Mouse (Mus musculus) heart, embryonic 14.5 days (tissue): ENCODE measurements around the gene Ripor2. TPM values are rescaled to one million over a fixed set of nuclear protein-coding genes. Genes with fewer than 3 reads are reported as not detected.
A peak's percentile ranks its signal among the peaks of the same experiment; 100 is the strongest.

Experiments used
- ATAC-seq: fragments of 200-750 bp; cut with Nextera tagmentation; 2 replicates; pipeline ENCODE4 v1.8.0; 2017; ENCODE audit warnings: low read depth, moderate TSS enrichment; ENCODE audit not compliant: insufficient number of reproducible peaks, insufficient read depth, low FRiP score
- H3K27ac ChIP-seq, 2 experiments: fragments of 200-500 bp in 1 of 2; fragments of 300-500 bp in 1 of 2; sonication (generic) in 1 of 2; replicated peaks in 1 of 2; 2 replicates each; pipeline ENCODE4 v1.5.1; 2012 to 2014; ENCODE audit warnings: low read depth in 2 of 2, low read length in 2 of 2, control low read depth in 1 of 2, mild to moderate bottlenecking in 1 of 2, mixed read lengths in 1 of 2; ENCODE audit not compliant: control insufficient read depth in 1 of 2, insufficient read depth in 1 of 2
- H3K27me3 ChIP-seq: fragments of 300-500 bp; sonication (generic); 2 replicates; pipeline ENCODE4 v1.6.1; 2014; ENCODE audit warnings: mild to moderate bottlenecking, low read length, control low read depth; ENCODE audit not compliant: control insufficient read depth, insufficient read depth
- H3K36me3 ChIP-seq: fragments of 300-500 bp; sonication (generic); 2 replicates; pipeline ENCODE4 v1.6.1; 2014; ENCODE audit warnings: mild to moderate bottlenecking, control low read depth, low read length, mixed read lengths; ENCODE audit not compliant: control insufficient read depth, insufficient read depth
- H3K4me1 ChIP-seq, 2 experiments: fragments of 200-500 bp in 1 of 2; fragments of 300-500 bp in 1 of 2; sonication (generic) in 1 of 2; 2 replicates each; pipeline ENCODE4 v1.6.1; 2012 to 2014; ENCODE audit warnings: low read length in 2 of 2, control low read depth in 1 of 2, mixed read lengths in 1 of 2; ENCODE audit not compliant: control insufficient read depth in 2 of 2, insufficient read depth in 2 of 2
- H3K4me2 ChIP-seq: fragments of 300-500 bp; sonication (generic); 2 replicates; pipeline ENCODE4 v1.6.1; 2014; ENCODE audit warnings: mild to moderate bottlenecking, low read length
- H3K4me3 ChIP-seq, 2 experiments: fragments of 200-500 bp in 1 of 2; fragments of 300-500 bp in 1 of 2; sonication (generic) in 1 of 2; 2 replicates each; pipeline ENCODE4 v1.5.1; 2012 to 2014; ENCODE audit warnings: low read length in 2 of 2, mild to moderate bottlenecking in 2 of 2, control low read depth in 1 of 2, low read depth in 1 of 2, moderate library complexity in 1 of 2; ENCODE audit not compliant: control insufficient read depth in 1 of 2, insufficient read depth in 1 of 2
- H3K9ac ChIP-seq: fragments of 300-500 bp; sonication (generic); 2 replicates; pipeline ENCODE4 v1.6.1; 2014; ENCODE audit warnings: mild to moderate bottlenecking, low read length
- H3K9me3 ChIP-seq: fragments of 300-500 bp; sonication (generic); 2 replicates; pipeline ENCODE4 v1.6.1; 2016; ENCODE audit warnings: low read length, control low read depth; ENCODE audit not compliant: control insufficient read depth
- WGBS: fragments of 180-500 bp; shearing (Covaris S2); extraction: QIAGEN DNeasy Blood & Tissue Kit; methylation state at CpG from one replicate; pipeline ENCODE4 v1.1.7; 2014; 5-methylcytosine and 5-hydroxymethylcytosine counted together
- polyA plus RNA-seq: library from polyadenylated mRNA; unstranded; fragments of >200 nt; fragmentation: Nextera tagmentation; extraction: Ambion mirVana; gene quantifications from 2 replicates; pipeline ENCODE4 v1.2.1, GENCODE M21; 2014

Gene Ripor2
- polyA plus RNA-seq, 1 experiment from 2014 or later: 13.1 TPM

DNA sequence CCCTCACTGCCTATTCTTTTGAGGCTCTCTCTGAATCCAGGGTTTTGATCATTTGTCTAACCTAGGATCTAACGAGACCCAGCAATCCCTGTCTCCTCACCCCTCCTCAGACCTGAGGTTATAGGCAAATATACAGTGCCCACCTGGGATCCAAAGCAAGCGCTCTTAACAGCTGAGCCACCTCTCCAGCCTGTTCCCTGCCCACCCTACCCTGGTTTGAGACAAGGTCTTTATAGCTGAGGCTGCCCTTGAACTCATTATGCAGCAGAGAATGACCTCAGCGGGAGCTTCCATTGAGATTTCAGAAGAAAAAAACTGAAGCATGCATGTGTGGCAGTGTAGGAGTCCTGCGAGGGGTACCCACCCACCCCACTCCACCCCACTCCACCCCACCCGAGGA is 152.5 kb downstream of the Ripor2 start:
- 85% methylated on average over 5 of the region's 5 CpGs for WGBS
- H3K9me3 ChIP-seq: no peaks in the 10 kb centered on the region
- no peaks in the 10 kb centered on the region for H3K27me3 ChIP-seq
- no peak overlapping the region for H3K4me2 ChIP-seq
- no peak for ATAC-seq
- H3K36me3 ChIP-seq: peaks cover 31% of the 10 kb centered on the region
- H3K4me3 ChIP-seq: no peak overlapping the region
- peaks cover 2 to 15% of the 10 kb centered on the region in 2 experiments; a peak in 3 of 4 replicates for H3K4me1 ChIP-seq
- H3K9ac ChIP-seq: no peak overlapping the region
- peak overlapping the region in 1 of 2 experiments; percentile 47; a peak in 1 of 4 replicates for H3K27ac ChIP-seq

- Histone ChIP-seq H3K4me1 (peaks cover 2 to 15% of the 10 kb centered on the region in 2 experiments; a peak in 3 of 4 replicates), H3K36me3 (peaks cover 29% of the 10 kb centered on the region), H3K27me3 (no peaks in the 10 kb centered on the region), H3K9me3 (no peaks in the 10 kb centered on the region), H3K27ac (peak overlapping the region; percentile 57 to 75; a peak in 3 of 4 replicates), H3K4me2 (no peak overlapping the region), H3K4me3 (no peak overlapping the region), H3K9ac (no peak overlapping the region)
- ATAC-seq: 0 out of 2 replicates have a peak, but pooled peaks have one; percentile 39
- 33% methylated on average over 6 of the region's 6 CpGs for WGBS
These were observed 153.7 kb downstream of the Ripor2 start for GRCm38 (mm10) chr13:24735608-24736131.

DNA sequence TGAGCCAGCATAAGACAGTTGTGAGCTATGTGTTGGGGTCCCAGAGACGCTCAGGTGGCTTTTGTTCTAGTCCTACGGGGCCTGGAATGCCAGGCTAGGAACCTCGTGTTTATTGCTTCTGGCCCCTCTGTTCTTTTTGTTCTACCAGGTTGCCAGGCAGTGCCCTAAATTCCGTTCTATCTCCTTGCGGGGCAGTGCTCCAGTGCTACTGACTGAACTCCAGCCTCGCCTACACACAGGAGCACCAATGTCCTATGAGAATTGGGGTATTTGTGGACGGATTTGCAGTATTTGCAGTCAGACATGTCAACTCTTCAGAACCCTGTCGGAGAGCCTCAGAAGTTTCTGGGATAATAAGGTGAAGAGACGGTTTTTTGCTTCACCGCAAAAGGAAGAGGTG is 159.0 kb downstream of the Ripor2 start, which contains the start of gene Armh2:
TSS of gene Armh2 (plus strand) at position 205 of the 400 bp plus-strand sequence.
- no peak for ATAC-seq
- H3K27me3 ChIP-seq: no peaks in the 10 kb centered on the region

GRCm38 (mm10) chr13:24747823-24748222 is 165.8 kb downstream of the Ripor2 start:
- peak overlapping the region; percentile 32 to 77; a peak in 3 of 4 replicates for H3K27ac ChIP-seq
- H3K27me3 ChIP-seq: no peaks in the 10 kb centered on the region
- no peaks in the 10 kb centered on the region for H3K9me3 ChIP-seq
- no peak overlapping the region for H3K4me3 ChIP-seq
- no peak overlapping the region for H3K9ac ChIP-seq
- 0 out of 2 replicates have a peak, but pooled peaks have one; percentile 54 for ATAC-seq
- H3K4me2 ChIP-seq: no peak overlapping the region
- WGBS: 53% methylated on average over 3 of the region's 3 CpGs
- H3K36me3 ChIP-seq: peaks cover 32% of the 10 kb centered on the region
- H3K4me1 ChIP-seq: peaks cover 2 to 14% of the 10 kb centered on the region in 2 experiments; a peak in 2 of 4 replicates

More for the DNA sequence above, 159.0 kb downstream of the Ripor2 start, which contains the start of gene Armh2:
- Histone ChIP-seq H3K4me1 (peaks cover 0 to 2% of the 10 kb centered on the region in 2 experiments; a peak in 2 of 4 replicates), H3K4me3 (no peak within 1 kb of the TSS), H3K9me3 (no peaks in the 10 kb centered on the region), H3K4me2 (no peak within 1 kb of the TSS), H3K36me3 (no peaks in the 10 kb centered on the region), H3K9ac (no peak within 1 kb of the TSS), H3K27ac (no peak within 1 kb of the TSS)
- 86% methylated on average over 10 of the region's 10 CpGs for WGBS

- Histone ChIP-seq H3K9ac (no peak overlapping the region), H3K27ac (no peak overlapping the region), H3K27me3 (no peaks in the 10 kb centered on the region), H3K4me3 (no peak overlapping the region), H3K4me2 (no peak overlapping the region), H3K4me1 (peaks cover 2 to 14% of the 10 kb centered on the region in 2 experiments; a peak in 2 of 4 replicates), H3K9me3 (no peaks in the 10 kb centered on the region), H3K36me3 (peaks cover 60% of the 10 kb centered on the region)
- ATAC-seq: no peak
- 87% methylated on average over 8 of the region's 8 CpGs for WGBS
These were observed 168.8 kb downstream of the Ripor2 start for GRCm38 (mm10) chr13:24750807-24751206.

DNA sequence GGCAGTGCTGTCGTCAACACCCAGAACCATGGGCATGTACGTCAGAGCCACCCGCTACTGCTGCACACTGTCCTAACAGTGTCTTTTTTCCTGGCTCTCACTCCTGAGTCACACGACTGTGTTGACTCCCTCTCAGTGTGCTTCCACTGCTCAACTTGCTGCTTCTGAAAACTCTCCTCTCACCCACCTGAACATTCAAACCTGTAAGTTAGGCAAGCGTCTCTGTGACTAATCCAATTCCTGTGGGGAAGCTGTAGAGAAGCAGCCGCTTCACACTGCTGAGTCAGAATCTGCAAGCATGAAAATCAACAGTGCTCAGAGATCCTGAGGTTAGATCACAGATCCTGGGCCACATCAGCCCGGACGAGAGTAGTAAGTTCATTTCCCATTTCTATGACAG is 169.4 kb downstream of the Ripor2 start:
- Histone ChIP-seq H3K4me2 (no peak overlapping the region), H3K27ac (no peak overlapping the region), H3K36me3 (peaks cover 66% of the 10 kb centered on the region), H3K4me3 (no peak overlapping the region), H3K9ac (no peak overlapping the region), H3K9me3 (no peaks in the 10 kb centered on the region), H3K4me1 (peaks cover 2 to 14% of the 10 kb centered on the region in 2 experiments; a peak in 2 of 4 replicates), H3K27me3 (no peaks in the 10 kb centered on the region)
- 87% methylated on average over 8 of the region's 8 CpGs for WGBS
- ATAC-seq: no peak

DNA sequence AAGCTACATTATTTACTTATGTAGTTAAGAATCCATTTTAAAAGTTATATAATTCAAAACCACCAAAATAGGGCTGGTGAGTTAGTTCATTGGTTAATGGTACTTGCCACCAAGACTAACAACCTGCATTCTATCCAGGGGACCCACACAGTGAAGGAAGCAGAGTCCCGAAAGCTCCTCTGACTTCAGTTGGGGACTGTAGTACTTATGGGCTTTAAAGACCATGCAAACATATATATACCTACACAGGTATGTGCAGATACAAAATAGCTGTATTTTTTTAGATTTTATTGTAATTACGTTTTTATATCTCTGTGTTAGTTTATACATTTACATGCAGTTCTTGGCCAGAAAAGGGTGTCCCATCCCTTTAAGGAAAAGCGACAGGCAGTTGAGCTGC is 174.8 kb downstream of the Ripor2 start:
- no peak for ATAC-seq
- Histone ChIP-seq H3K9ac (no peak overlapping the region), H3K4me2 (no peak overlapping the region), H3K4me1 (0 out of 4 replicates have a peak, but pooled peaks cover 2 to 3% of the 10 kb centered on the region in 2 experiments), H3K27me3 (no peaks in the 10 kb centered on the region), H3K4me3 (no peak overlapping the region), H3K27ac (no peak overlapping the region), H3K36me3 (peaks cover 78% of the 10 kb centered on the region), H3K9me3 (no peaks in the 10 kb centered on the region)
- WGBS: 92% methylated on average over 3 of the region's 3 CpGs
